Mouse (Mus musculus) forebrain, embryonic 15.5 days (tissue): Measurements from ENCODE around the gene Hormad2. TPM values are rescaled to one million over a fixed set of nuclear protein-coding genes. Genes with fewer than 3 reads are reported as not detected.

Source experiments
- ATAC-seq: fragments of 200-750 bp; cut with Nextera tagmentation; replicated peaks from 2 replicates; pipeline ENCODE4 v1.8.0; 2017; ENCODE audit warnings: mild to moderate bottlenecking, moderate TSS enrichment, moderate library complexity
- H3K27ac ChIP-seq: fragments of 300-500 bp; sonication (generic); replicated peaks from 2 replicates; pipeline ENCODE4 v1.5.1; 2015; ENCODE audit warnings: mild to moderate bottlenecking, inconsistent platforms
- H3K27me3 ChIP-seq: fragments of 300-500 bp; sonication (generic); 2 replicates; pipeline ENCODE4 v1.6.1; 2015; ENCODE audit warnings: inconsistent platforms
- H3K36me3 ChIP-seq: fragments of 300-500 bp; sonication (generic); 2 replicates; pipeline ENCODE4 v1.6.1; 2015; ENCODE audit warnings: mild to moderate bottlenecking, inconsistent platforms
- H3K4me1 ChIP-seq: fragments of 300-500 bp; sonication (generic); 2 replicates; pipeline ENCODE4 v1.6.1; 2015; ENCODE audit warnings: inconsistent platforms
- H3K4me2 ChIP-seq: fragments of 300-500 bp; sonication (generic); replicated peaks from 2 replicates; pipeline ENCODE4 v1.6.1; 2015; ENCODE audit warnings: mild to moderate bottlenecking, inconsistent platforms
- H3K4me3 ChIP-seq: fragments of 300-500 bp; sonication (generic); 2 replicates; pipeline ENCODE4 v1.5.1; 2015; ENCODE audit warnings: mild to moderate bottlenecking, inconsistent platforms
- H3K9ac ChIP-seq: fragments of 300-500 bp; sonication (generic); replicated peaks from 2 replicates; pipeline ENCODE4 v1.6.1; 2015; ENCODE audit warnings: mild to moderate bottlenecking, inconsistent platforms
- H3K9me3 ChIP-seq: fragments of 300-500 bp; sonication (generic); 2 replicates; pipeline ENCODE4 v1.6.1; 2016; ENCODE audit warnings: inconsistent platforms
- WGBS: fragments of 180-500 bp; shearing (Covaris S2); methylation state at CpG from one replicate; pipeline ENCODE4 v1.1.7; 2015; ENCODE audit warnings: mixed read lengths; 5-methylcytosine and 5-hydroxymethylcytosine counted together
- polyA plus RNA-seq: library from polyadenylated mRNA; unstranded; fragments of >200 nt; fragmentation: Nextera tagmentation; extraction: Ambion mirVana; gene quantifications from 2 replicates; pipeline ENCODE4 v1.2.1, GENCODE M21; 2015

Gene Hormad2
- polyA plus RNA-seq, 1 experiment from 2014 or later: not detected

GRCm38 (mm10) chr11:4335810-4336692 is 104.9 kb downstream of the Hormad2 start:
- Histone ChIP-seq H3K27ac (no peak overlapping the region), H3K36me3 (no peaks in the 10 kb centered on the region), H3K4me2 (no peak overlapping the region), H3K9ac (no peak overlapping the region), H3K27me3 (no peaks in the 10 kb centered on the region), H3K9me3 (no peaks in the 10 kb centered on the region), H3K4me3 (no peak overlapping the region), H3K4me1 (peaks cover 3% of the 10 kb centered on the region; the same call in 1 of the 2 replicates)
- no peak for ATAC-seq
- 63% methylated on average over 10 of the region's 10 CpGs for WGBS

- Histone ChIP-seq H3K27me3 (no peaks in the 10 kb centered on the region), H3K9ac (no peak overlapping the region), H3K4me3 (no peak overlapping the region), H3K36me3 (no peaks in the 10 kb centered on the region), H3K4me1 (peaks cover 3% of the 10 kb centered on the region; the same call in 1 of the 2 replicates), H3K27ac (no peak overlapping the region), H3K4me2 (no peak overlapping the region), H3K9me3 (no peaks in the 10 kb centered on the region)
- no peak for ATAC-seq
- WGBS: 92% methylated on average over 2 of the region's 2 CpGs
Observed at GRCm38 (mm10) chr11:4332961-4333360, 107.9 kb downstream of the Hormad2 start.

GRCm38 (mm10) chr11:4328188-4328587 is 112.7 kb downstream of the Hormad2 start:
- Histone ChIP-seq H3K4me1 (no peaks in the 10 kb centered on the region), H3K36me3 (no peaks in the 10 kb centered on the region), H3K9ac (no peak overlapping the region), H3K27me3 (no peaks in the 10 kb centered on the region), H3K4me2 (no peak overlapping the region), H3K27ac (no peak overlapping the region), H3K4me3 (no peak overlapping the region), H3K9me3 (no peaks in the 10 kb centered on the region)
- WGBS: 82% methylated on average over 3 of the region's 3 CpGs
- ATAC-seq: no peak

DNA sequence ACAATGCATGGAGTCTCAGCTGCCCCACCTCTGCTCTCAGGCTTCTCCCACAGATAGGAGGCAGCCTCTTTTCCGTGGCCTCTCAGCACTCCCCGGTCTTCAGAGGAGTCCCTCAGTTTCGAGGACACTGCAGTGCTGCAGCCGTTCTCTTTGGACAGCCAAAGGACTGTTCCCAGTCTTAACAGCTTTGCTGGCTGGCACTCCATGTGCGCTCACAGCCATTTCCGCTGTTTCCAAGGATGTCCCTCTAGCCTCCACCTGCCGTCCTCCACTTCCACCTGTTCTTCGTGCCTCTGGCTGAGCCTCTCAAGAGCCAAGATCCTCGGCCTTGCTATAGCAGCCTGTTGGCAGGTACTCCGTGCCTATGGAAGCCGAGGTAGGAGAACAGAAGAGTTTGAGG is 117.4 kb downstream of the Hormad2 start:
- ATAC-seq: no peak
- Histone ChIP-seq H3K4me1 (no peaks in the 10 kb centered on the region), H3K27ac (no peak overlapping the region), H3K9ac (no peak overlapping the region), H3K4me3 (no peak overlapping the region), H3K27me3 (no peaks in the 10 kb centered on the region), H3K36me3 (no peaks in the 10 kb centered on the region), H3K9me3 (no peaks in the 10 kb centered on the region), H3K4me2 (no peak overlapping the region)
- WGBS: 69% methylated on average over 11 of the region's 11 CpGs

DNA sequence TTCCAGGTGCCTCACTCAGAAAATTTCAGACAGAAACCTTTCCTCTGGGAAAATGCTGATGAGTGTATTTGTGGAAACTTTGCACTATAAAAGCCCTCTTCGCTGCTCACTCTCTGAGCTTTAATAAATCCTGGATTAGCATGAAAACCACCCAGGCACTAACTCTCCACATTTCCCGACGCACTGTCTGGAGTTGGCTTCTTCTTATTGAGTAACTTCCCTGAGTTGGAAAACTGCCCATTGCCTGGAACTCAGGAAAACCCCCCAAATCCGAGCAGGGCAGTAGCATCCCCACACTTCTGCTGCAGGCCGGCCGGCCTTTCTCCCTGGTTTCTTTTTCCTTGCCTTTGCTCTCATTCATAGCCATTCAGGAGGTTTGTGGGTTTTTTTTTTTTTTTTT is 118.0 kb downstream of the Hormad2 start:
- Histone ChIP-seq H3K27ac (no peak overlapping the region), H3K9ac (no peak overlapping the region), H3K9me3 (no peaks in the 10 kb centered on the region), H3K4me2 (no peak overlapping the region), H3K36me3 (no peaks in the 10 kb centered on the region), H3K27me3 (no peaks in the 10 kb centered on the region), H3K4me1 (no peaks in the 10 kb centered on the region), H3K4me3 (no peak overlapping the region)
- WGBS: 33% methylated on average over 6 of the region's 6 CpGs
- ATAC-seq: no peak

DNA sequence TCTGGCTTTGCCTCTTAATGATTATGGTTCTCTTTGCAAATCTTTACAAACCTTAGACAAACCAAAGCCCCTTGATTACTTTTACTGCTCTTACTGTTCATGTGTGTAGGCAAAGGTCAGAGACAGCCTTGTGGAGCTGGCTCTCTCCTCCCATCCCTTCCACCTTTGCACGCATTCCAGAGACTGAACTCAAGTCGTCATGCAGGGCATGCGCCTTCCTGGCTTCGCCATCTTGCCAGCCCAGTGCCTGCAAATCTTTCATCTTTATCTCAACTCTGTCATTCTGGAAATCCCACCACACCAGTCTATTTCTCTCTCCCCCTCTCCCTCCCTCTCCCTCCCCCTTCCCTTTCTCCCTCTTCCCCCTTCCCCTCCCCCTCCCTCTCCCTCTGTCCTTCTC is 120.0 kb downstream of the Hormad2 start:
- no peak for ATAC-seq
- Histone ChIP-seq H3K4me1 (no peaks in the 10 kb centered on the region), H3K9ac (no peak overlapping the region), H3K4me2 (no peak overlapping the region), H3K27ac (no peak overlapping the region), H3K27me3 (no peaks in the 10 kb centered on the region), H3K9me3 (no peaks in the 10 kb centered on the region), H3K4me3 (no peak overlapping the region), H3K36me3 (no peaks in the 10 kb centered on the region)
- 65% methylated on average over 4 of the region's 4 CpGs for WGBS

- H3K4me2 ChIP-seq: no peak overlapping the region
- H3K36me3 ChIP-seq: no peaks in the 10 kb centered on the region
- 88% methylated on average over 14 of the region's 14 CpGs for WGBS
- H3K27ac ChIP-seq: no peak overlapping the region
- H3K9me3 ChIP-seq: no peaks in the 10 kb centered on the region
- no peak overlapping the region for H3K9ac ChIP-seq
- no peak for ATAC-seq
- H3K4me3 ChIP-seq: no peak overlapping the region
- no peaks in the 10 kb centered on the region for H3K4me1 ChIP-seq
- H3K27me3 ChIP-seq: no peaks in the 10 kb centered on the region
Observed at GRCm38 (mm10) chr11:4319212-4319955, 121.5 kb downstream of the Hormad2 start.

DNA sequence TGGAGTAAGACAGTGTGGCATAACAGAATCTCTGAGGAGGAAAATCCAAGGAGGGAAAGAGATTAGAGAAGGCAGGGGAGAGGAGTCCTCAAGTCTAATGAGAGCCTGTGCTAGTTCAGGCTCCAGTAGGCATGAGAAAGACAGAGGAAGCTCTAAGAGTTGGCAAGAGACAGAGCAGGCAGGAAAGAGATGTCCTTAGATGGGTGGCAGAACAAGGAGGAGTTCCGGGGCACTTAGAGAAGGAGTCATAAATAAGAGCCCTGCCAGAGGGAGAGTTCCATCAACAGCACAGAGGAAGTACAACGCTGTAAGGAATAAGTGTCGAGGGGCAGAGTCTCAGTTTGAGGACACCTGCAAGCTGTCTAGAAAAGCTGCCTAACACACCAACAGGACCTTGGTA is 122.9 kb downstream of the Hormad2 start:
- Histone ChIP-seq H3K27me3 (no peaks in the 10 kb centered on the region), H3K36me3 (no peaks in the 10 kb centered on the region)

DNA sequence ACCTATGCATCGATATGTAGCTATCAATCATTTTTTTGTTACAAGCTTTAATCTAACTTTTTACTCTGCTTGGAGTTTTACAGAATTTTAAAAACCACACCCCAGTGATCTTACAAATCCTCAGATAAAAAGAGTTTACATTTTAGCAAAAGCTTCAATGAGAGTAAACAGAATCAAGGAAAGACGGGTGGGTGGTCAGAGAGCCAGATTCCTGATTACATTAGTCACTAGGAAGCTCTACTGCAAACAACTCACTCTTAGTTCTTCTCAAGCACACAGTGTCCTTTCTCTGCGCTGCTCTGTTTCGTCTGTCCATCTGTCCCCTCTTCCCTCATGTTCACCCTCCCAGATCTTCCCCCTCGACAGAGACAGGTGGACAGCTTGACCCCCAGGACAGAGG is 123.6 kb downstream of the Hormad2 start:
- Histone ChIP-seq H3K9ac (no peak overlapping the region), H3K27me3 (no peaks in the 10 kb centered on the region), H3K36me3 (no peaks in the 10 kb centered on the region), H3K4me3 (no peak overlapping the region), H3K27ac (no peak overlapping the region), H3K4me2 (no peak overlapping the region), H3K9me3 (no peaks in the 10 kb centered on the region), H3K4me1 (no peaks in the 10 kb centered on the region)
- no peak for ATAC-seq
- 79% methylated on average over 5 of the region's 5 CpGs for WGBS

More for the DNA sequence above, 122.9 kb downstream of the Hormad2 start:
- no peak overlapping the region for H3K4me2 ChIP-seq
- H3K4me1 ChIP-seq: no peaks in the 10 kb centered on the region
- no peak overlapping the region for H3K9ac ChIP-seq
- no peak overlapping the region for H3K27ac ChIP-seq
- 90% methylated on average over 3 of the region's 3 CpGs for WGBS
- ATAC-seq: no peak
- H3K9me3 ChIP-seq: no peaks in the 10 kb centered on the region
- H3K4me3 ChIP-seq: no peak overlapping the region

- 78% methylated on average over 4 of the region's 4 CpGs for WGBS
- no peak for ATAC-seq
- Histone ChIP-seq H3K36me3 (no peaks in the 10 kb centered on the region), H3K4me1 (no peaks in the 10 kb centered on the region), H3K9me3 (no peaks in the 10 kb centered on the region), H3K27ac (no peak overlapping the region), H3K4me2 (no peak overlapping the region), H3K4me3 (no peak overlapping the region), H3K9ac (no peak overlapping the region), H3K27me3 (no peaks in the 10 kb centered on the region)
Observed at GRCm38 (mm10) chr11:4312180-4312579, 128.7 kb downstream of the Hormad2 start.

DNA sequence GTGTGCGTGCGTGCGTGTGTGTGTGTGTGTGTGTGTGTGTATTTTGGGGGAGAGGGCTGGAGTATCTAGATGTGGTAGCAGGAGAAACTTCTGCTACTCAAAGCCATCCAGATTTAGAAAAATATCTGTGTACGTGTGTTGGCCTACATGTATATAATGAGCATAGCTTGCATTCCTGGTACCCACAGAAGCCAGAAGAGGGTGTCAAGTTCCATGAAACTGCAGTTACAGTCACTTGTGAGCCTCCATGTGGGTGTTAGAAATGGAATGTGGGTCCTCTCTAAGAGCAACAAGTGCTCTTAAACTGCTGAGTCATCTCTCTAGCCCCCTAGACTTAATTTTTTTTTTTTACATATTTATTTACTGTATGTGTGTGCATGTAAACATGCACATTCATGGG is 130.6 kb downstream of the Hormad2 start:
- ATAC-seq: no peak
- Histone ChIP-seq H3K4me3 (no peak overlapping the region), H3K9ac (no peak overlapping the region), H3K4me1 (no peaks in the 10 kb centered on the region), H3K27ac (no peak overlapping the region), H3K36me3 (no peaks in the 10 kb centered on the region), H3K27me3 (no peaks in the 10 kb centered on the region), H3K4me2 (no peak overlapping the region), H3K9me3 (no peaks in the 10 kb centered on the region)
- WGBS: 92% methylated on average over 4 of the region's 4 CpGs

DNA sequence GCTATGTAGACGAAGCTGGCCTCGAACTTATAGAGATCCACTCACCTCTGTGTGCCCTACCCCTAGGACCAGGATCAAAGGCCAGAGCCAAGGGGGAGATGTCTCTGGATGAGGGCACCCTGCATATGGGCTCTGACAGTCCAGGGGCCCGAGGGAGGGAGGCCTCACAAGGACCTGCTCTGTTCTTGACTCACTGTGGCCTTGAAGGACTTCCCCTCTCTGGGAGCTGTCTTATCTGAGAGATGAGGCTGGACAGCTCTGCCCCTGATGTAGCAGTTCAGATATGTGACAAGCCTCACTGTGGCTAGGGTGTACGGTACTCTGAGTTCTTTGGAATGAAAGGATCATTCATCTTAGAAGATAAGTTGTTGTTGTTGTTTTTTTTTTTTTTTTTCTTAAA is 131.3 kb downstream of the Hormad2 start:
- no peak overlapping the region for H3K4me2 ChIP-seq
- H3K9me3 ChIP-seq: no peaks in the 10 kb centered on the region
- H3K9ac ChIP-seq: no peak overlapping the region
- H3K36me3 ChIP-seq: no peaks in the 10 kb centered on the region
- no peak overlapping the region for H3K4me3 ChIP-seq
- WGBS: 94% methylated on average over 4 of the region's 4 CpGs
- H3K4me1 ChIP-seq: no peaks in the 10 kb centered on the region
- H3K27me3 ChIP-seq: no peaks in the 10 kb centered on the region
- H3K27ac ChIP-seq: no peak overlapping the region
- ATAC-seq: no peak
